Mouse (Mus musculus) intestine, embryonic 14.5 days (tissue): ENCODE measurements at regions not wholly inside any gene's neighbourhood (a gene's known extent, or its start where the extent isn't known, plus 50 kb on each side); places are given as distances from the start of the nearest gene placed in this dataset.
A peak's percentile ranks its signal among the peaks of the same experiment; 100 is the strongest.

Source experiments
- ATAC-seq: fragments of 200-750 bp; cut with Nextera tagmentation; replicated peaks from 2 replicates; pipeline ENCODE4 v1.8.0; 2017; ENCODE audit warnings: low read depth, moderate number of reproducible peaks, moderate TSS enrichment, moderate library complexity; ENCODE audit not compliant: low FRiP score, low TSS enrichment
- DNase-seq: peaks from one replicate; pipeline ENCODE4 v3.0.0-alpha.2; 2018; ENCODE audit warnings: low spot score
- H3K27ac ChIP-seq: fragments of 300-500 bp; sonication (generic); 2 replicates; pipeline ENCODE4 v1.5.1; 2014; ENCODE audit warnings: low read depth, mild to moderate bottlenecking, control low read depth
- H3K27me3 ChIP-seq: fragments of 300-500 bp; sonication (generic); replicated peaks from 2 replicates; pipeline ENCODE4 v1.6.1; 2014; ENCODE audit warnings: low read length, control low read depth; ENCODE audit not compliant: control insufficient read depth, insufficient read depth
- H3K36me3 ChIP-seq: fragments of 300-500 bp; sonication (generic); 2 replicates; pipeline ENCODE4 v1.6.1; 2014; ENCODE audit warnings: low read length, control low read depth; ENCODE audit not compliant: control insufficient read depth, insufficient read depth
- H3K4me1 ChIP-seq: fragments of 300-500 bp; sonication (generic); replicated peaks from 2 replicates; pipeline ENCODE4 v1.6.1; 2014; ENCODE audit warnings: low read length, control low read depth, mixed read lengths; ENCODE audit not compliant: control insufficient read depth, insufficient read depth
- H3K4me2 ChIP-seq: fragments of 300-500 bp; sonication (generic); 2 replicates; pipeline ENCODE4 v1.6.1; 2014; ENCODE audit warnings: low read length
- H3K4me3 ChIP-seq: fragments of 300-500 bp; sonication (generic); 2 replicates; pipeline ENCODE4 v1.5.1; 2014; ENCODE audit warnings: low read depth, low read length, control low read depth, mixed read lengths
- H3K9ac ChIP-seq: fragments of 300-500 bp; sonication (generic); 2 replicates; pipeline ENCODE4 v1.6.1; 2014; ENCODE audit warnings: mild to moderate bottlenecking, low read length
- H3K9me3 ChIP-seq: fragments of 300-500 bp; sonication (generic); 2 replicates; pipeline ENCODE4 v1.6.1; 2016; ENCODE audit warnings: low read length, control low read depth; ENCODE audit not compliant: control insufficient read depth
- WGBS: fragments of 180-500 bp; shearing (Covaris S2); extraction: QIAGEN DNeasy Blood & Tissue Kit; methylation state at CpG from one replicate; pipeline ENCODE4 v1.1.7; 2014; 5-methylcytosine and 5-hydroxymethylcytosine counted together

- H3K9me3 ChIP-seq = no peaks in the 10 kb centered on the region
- no peak overlapping the region for H3K9ac ChIP-seq
- H3K4me3 ChIP-seq = no peak overlapping the region
- H3K4me1 ChIP-seq = peaks cover 8% of the 10 kb centered on the region
- H3K27me3 ChIP-seq = no peaks in the 10 kb centered on the region
- H3K36me3 ChIP-seq = no peaks in the 10 kb centered on the region
- 36% methylated on average over 7 of the region's 7 CpGs for WGBS
- H3K4me2 ChIP-seq = no peak overlapping the region
- peak overlapping the region; percentile 20 for H3K27ac ChIP-seq
- DNase-seq = peak; percentile 50
- ATAC-seq = no peak
Measured at GRCm38 (mm10) chr3:41195113-41195975, 112.5 kb upstream of the Pgrmc2 start.

GRCm38 (mm10) chr3:41194311-41195112 is 111.7 kb upstream of the Pgrmc2 start:
- DNase-seq = peak; percentile 37
- peak overlapping the region; percentile 20 for H3K27ac ChIP-seq
- H3K4me1 ChIP-seq = peaks cover 8% of the 10 kb centered on the region
- H3K36me3 ChIP-seq = no peaks in the 10 kb centered on the region
- no peaks in the 10 kb centered on the region for H3K27me3 ChIP-seq
- H3K9me3 ChIP-seq = no peaks in the 10 kb centered on the region
- H3K9ac ChIP-seq = no peak overlapping the region
- 73% methylated on average over 9 of the region's 9 CpGs for WGBS
- no peak for ATAC-seq
- H3K4me2 ChIP-seq = no peak overlapping the region
- H3K4me3 ChIP-seq = no peak overlapping the region

- 71% methylated on average over 10 of the region's 10 CpGs for WGBS
- H3K4me3 ChIP-seq = no peak overlapping the region
- no peak overlapping the region for H3K9ac ChIP-seq
- ATAC-seq (no peak), DNase-seq (no peak)
- H3K36me3 ChIP-seq = no peaks in the 10 kb centered on the region
- no peak overlapping the region for H3K27ac ChIP-seq
- H3K27me3 ChIP-seq = no peaks in the 10 kb centered on the region
- no peaks in the 10 kb centered on the region for H3K9me3 ChIP-seq
- 0 out of 2 replicates have a peak, but pooled peaks cover 4% of the 10 kb centered on the region for H3K4me1 ChIP-seq
- no peak overlapping the region for H3K4me2 ChIP-seq
Measured at GRCm38 (mm10) chr3:41185305-41186097, 102.7 kb upstream of the Pgrmc2 start.

- Histone ChIP-seq H3K27ac (no peak overlapping the region), H3K4me1 (0 out of 2 replicates have a peak, but pooled peaks cover 4% of the 10 kb centered on the region), H3K9me3 (no peaks in the 10 kb centered on the region), H3K36me3 (no peaks in the 10 kb centered on the region), H3K4me3 (no peak overlapping the region), H3K9ac (no peak overlapping the region), H3K27me3 (no peaks in the 10 kb centered on the region), H3K4me2 (no peak overlapping the region)
- DNase-seq = no peak
- WGBS = 48% methylated on average over 7 of the region's 7 CpGs
- no peak for ATAC-seq
Measured at GRCm38 (mm10) chr3:41184375-41184774, 101.5 kb upstream of the Pgrmc2 start.

- Histone ChIP-seq H3K9ac (no peak overlapping the region), H3K4me1 (0 out of 2 replicates have a peak, but pooled peaks cover 4% of the 10 kb centered on the region), H3K36me3 (no peaks in the 10 kb centered on the region), H3K4me3 (no peak overlapping the region), H3K9me3 (no peaks in the 10 kb centered on the region), H3K27ac (no peak overlapping the region), H3K27me3 (no peaks in the 10 kb centered on the region), H3K4me2 (no peak overlapping the region)
- DNase-seq (no peak), ATAC-seq (no peak)
- WGBS = 61% methylated on average over 10 of the region's 10 CpGs
Measured at GRCm38 (mm10) chr3:41182900-41183595, 100.2 kb upstream of the Pgrmc2 start.

GRCm38 (mm10) chr3:41182036-41182899 is 99.4 kb upstream of the Pgrmc2 start:
- WGBS = 46% methylated on average over 15 of the region's 15 CpGs

GRCm38 (mm10) chr3:41181438-41181837 is 98.6 kb upstream of the Pgrmc2 start:
- WGBS = 70% methylated on average over 11 of the region's 11 CpGs
- Histone ChIP-seq H3K36me3 (no peaks in the 10 kb centered on the region), H3K4me2 (no peak overlapping the region), H3K4me3 (no peak overlapping the region), H3K27ac (no peak overlapping the region), H3K9ac (no peak overlapping the region), H3K9me3 (no peaks in the 10 kb centered on the region), H3K27me3 (no peaks in the 10 kb centered on the region), H3K4me1 (0 out of 2 replicates have a peak, but pooled peaks cover 4% of the 10 kb centered on the region)
- DNase-seq = no peak
- ATAC-seq = no peak

More at GRCm38 (mm10) chr3:41182036-41182899, 99.4 kb upstream of the Pgrmc2 start:
- no peak overlapping the region for H3K4me3 ChIP-seq
- H3K4me2 ChIP-seq = 0 out of 2 replicates have a peak overlapping the region, but pooled peaks have one; percentile 18
- H3K36me3 ChIP-seq = no peaks in the 10 kb centered on the region
- H3K27me3 ChIP-seq = no peaks in the 10 kb centered on the region
- peak; percentile 85; the same call in 1 of the 2 replicates for ATAC-seq
- 0 out of 2 replicates have a peak, but pooled peaks cover 4% of the 10 kb centered on the region for H3K4me1 ChIP-seq
- DNase-seq = peak; percentile 88
- no peaks in the 10 kb centered on the region for H3K9me3 ChIP-seq
- H3K27ac ChIP-seq = no peak overlapping the region
- H3K9ac ChIP-seq = no peak overlapping the region
